Mouse (Mus musculus) heart, postnatal 0 days (tissue): ENCODE results near the gene Abat.

Experiments used
- CTCF ChIP-seq: IDR thresholded peaks from 2 replicates; pipeline ENCODE4 v1.5.1; 2016; ENCODE audit warnings: antibody characterized with exemption, control low read depth, low read depth
- EP300 ChIP-seq: IDR thresholded peaks from 2 replicates; pipeline ENCODE4 v1.6.1; 2016; ENCODE audit warnings: antibody characterized with exemption, low read depth

- no peak for TF ChIP-seq CTCF
- no peak for TF ChIP-seq EP300
These were observed 41.1 kb downstream of the Abat start for GRCm38 (mm10) chr16:8554351-8554750.
